Mouse (Mus musculus) heart, postnatal 10 days (tissue): ENCODE measurements around the gene Ptx4. TPM values are rescaled to one million over a fixed set of nuclear protein-coding genes. Genes with fewer than 3 reads are reported as not detected.
A peak's percentile ranks its signal among the peaks of the same experiment; 100 is the strongest.

ENCODE experiments used
- DNase-seq, 2 experiments: peaks; one replicate each; pipeline ENCODE4 v3.0.0; 2021
- intact Hi-C: fragments of 180-260 bp; cut with DNase I; formaldehyde crosslinking; loops from one replicate; pipeline ENCODE4 v1.15.1; 2025
- total RNA-seq, 2 experiments: library from RNA; stranded (reverse); gene quantifications; 2 replicates each; pipeline ENCODE4 v1.2.3; 2021

Gene Ptx4
- total RNA-seq = 1 to 10 TPM; 1.9 to 4.6 TPM

DNA sequence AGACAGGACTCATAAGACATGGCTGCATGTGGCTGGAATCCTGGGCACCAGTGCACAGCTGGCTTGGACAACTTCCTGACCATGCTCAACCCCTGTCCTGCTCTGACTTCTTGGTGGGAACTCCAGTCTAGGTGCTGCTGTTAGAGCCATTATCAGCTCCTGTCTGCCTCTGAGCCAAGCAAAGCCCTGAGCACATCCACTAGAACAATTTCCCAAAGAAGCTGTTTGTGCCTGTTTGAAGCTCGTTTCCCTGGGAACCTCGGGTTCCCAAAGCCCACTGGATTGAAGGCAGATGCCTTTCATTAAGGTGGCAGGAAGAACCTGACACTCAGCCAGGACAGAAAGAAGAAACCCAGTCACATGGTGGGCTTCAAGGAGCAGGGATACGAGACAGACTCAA lies at the start of gene Ptx4:
Gene Ptx4 (plus strand): TSS at position 355 of the 400 bp plus-strand sequence.
- intact Hi-C loops = no loop called here
- peak in 1 of 2 experiments; percentile 23 for DNase-seq

DNA sequence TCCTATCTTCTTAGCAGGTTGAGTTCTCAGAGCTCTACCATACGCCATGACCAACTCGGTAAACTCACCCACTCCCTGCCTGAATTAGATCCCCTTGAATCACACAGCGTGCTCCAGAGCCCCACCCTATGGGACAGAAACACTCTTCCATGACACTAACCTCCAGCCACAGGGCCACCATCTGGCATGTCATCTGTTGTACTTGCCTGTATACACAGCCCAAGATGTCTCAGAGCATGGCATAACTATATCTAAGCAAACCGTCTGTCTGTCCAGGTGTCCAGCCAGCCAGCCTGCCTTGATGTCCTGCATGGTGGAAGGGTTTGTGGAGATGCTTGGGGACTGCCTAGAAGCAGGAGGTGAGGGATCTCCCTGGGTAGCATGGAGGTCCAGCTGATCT lies 43.7 kb upstream of the Ptx4 start:
- DNase-seq = no peak
- intact Hi-C loops = no loop called here

DNA sequence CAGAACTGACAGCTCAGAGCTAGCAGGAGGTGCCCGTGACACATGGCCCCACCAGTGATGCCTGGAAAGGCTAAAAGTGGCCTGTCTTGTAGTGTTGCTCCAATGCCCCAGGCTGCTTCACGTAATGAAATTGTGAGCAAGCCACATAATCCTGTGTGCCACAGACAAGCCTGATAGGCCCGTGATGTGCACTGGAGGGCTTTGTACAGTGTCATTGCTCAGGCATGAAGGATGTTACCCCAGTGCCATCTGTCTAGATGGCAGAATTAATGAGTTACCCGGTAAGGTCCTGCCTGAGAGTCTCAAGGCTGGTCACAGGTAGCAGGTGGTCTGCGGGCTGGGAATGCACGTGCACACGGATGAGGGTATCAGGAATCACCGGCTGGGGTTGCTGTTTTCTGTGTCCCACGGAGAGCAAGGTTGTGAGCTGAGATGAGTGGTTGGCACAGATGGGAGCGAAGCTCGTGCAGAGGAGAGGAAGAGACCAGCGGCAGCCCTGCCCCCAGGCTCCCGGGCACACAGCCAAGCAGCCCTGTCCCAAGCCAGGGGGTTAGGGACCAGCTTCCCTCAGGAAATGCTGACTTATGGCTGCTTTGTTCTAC lies 42.7 kb upstream of the Ptx4 start:
- intact Hi-C loops = no loop called here

DNA sequence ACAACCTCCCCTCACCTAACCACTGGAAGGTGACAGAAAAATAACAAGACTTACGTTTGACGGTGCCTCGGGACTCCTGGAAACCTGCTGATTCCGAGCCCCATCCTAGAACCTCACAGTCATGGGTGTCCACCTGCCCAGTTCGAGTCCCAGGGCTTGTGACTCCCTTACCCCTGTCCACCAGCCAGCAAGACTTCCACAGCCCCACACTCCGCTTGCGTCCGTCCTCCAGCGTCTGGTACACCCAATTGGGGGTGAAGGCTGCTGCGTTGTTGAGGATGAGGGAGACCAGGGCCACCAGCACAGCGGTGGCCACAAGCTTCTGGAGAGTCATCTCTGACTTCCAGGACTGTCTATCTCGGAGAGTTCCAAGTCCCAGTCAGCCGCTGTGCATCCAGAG lies 40.4 kb upstream of the Ptx4 start:
- intact Hi-C loops = loop anchor here (1.0 kb wide), 1 partner anchor 16 kb away; no protein-coding TSS in a partner anchor
- DNase-seq = no peak

More for the DNA sequence above, 42.7 kb upstream of the Ptx4 start:
- peak; percentile 80 to 83 for DNase-seq

DNA sequence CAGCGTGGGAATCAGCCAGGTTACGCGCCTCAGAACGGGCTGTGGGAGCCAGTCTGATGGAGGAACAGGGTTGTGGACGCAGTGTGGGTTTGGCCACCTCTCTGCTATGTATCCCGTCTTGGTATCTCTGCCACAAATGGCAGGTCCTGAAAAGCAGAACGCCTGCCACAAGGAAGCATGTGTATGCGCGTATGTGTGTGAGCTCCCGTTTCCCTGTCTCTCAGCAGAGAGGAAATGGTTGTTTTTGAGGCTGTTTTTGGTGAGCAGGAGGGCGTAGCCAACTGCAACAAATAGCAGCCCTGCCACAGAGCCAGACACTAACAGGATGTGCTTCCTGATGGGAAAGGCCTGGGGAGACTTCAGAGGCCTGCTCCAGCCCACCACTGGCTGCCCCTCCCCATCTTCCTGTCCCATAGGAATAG lies 39.6 kb upstream of the Ptx4 start:
- intact Hi-C loops = loop anchor here (1.0 kb wide), 1 partner anchor 17 kb away; no protein-coding TSS in a partner anchor
- DNase-seq = peak; percentile 77 to 78

DNA sequence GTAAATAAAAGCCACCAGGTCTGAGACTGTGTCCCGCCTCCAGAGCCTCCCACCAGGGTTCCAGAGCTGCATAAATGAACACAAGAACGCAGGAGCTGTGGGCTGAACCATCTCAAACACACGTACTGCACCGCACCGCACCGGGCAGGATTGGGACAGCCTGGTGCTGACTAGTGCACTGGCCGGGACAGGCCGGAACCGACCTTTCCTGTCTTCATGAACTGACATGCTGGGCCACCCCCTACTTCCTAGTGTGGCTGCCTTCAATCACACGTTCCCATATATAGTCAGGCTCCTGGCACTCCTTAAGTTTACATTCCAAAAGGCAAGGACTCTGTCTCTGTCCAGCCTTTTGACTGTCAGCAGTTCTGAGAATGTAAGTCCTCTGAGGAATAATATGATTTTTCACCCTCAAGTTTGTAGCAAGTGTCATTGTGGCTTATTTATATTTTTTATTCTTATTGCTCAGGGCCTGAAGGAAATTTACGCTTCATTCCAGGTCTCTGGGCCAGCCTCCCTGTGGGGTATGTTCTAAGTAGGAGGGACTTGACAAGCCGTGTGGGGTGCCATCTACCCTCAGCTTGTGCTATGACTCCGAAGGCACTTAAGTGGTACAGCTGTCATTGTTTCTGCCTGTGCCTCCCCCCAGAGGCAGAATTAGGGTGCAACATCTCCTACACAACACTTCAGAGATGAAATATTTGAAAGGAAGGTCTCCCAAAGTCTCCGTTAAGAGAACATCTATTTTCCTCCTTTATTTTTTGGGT lies 38.3 kb upstream of the Ptx4 start:
- intact Hi-C loops = no loop called here
- peak; percentile 55 to 60 for DNase-seq

DNA sequence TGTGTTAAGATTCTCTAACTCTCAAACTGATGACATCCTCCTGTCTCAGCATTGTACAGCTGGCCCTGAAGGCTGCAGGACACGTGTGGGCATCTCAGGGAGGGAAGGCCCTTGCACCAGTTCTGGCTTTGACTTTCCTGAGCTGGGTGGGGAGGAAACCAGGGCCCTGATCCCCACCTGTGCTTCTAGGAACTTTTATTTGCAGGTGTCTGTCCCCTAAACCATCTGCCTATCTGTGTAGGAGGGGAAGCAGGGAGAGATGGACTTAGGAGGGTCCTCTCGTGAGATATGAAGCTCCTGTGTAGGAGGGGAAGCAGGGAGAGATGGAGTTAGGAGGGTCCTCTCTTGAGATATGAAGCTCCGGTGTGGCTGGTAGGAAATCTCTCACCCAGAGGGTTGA lies 37.7 kb upstream of the Ptx4 start:
- intact Hi-C loops = loop anchor here (1.0 kb wide), 1 partner anchor 69 kb away; no protein-coding TSS in a partner anchor
- DNase-seq = no peak

DNA sequence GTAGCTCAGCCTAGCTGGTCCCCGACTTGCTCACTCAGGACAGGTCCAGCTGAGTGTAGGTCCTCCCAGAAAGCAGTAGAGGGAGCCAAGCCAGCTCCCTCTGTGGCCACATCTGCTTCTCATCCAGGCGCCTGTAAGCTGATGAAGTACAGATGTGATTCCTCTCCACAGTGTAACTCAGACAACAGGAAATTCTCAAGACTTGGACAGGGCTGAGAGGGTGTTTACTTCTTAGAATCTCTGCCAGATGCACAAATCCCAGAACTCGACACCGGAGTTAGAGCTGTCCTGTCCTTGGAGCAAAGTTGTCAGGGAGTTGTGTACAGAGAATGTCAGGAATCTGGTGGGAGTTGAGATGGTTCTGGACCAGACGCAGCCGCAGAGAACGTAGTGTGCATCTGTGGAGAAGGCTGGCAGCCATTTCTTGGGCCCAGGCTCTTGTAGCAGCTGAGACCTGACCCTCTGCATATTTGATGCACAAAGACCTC lies 37.1 kb upstream of the Ptx4 start, which contains the start of gene Tmem204:
Gene Tmem204 (minus strand): TSS at position 148 of the 488 bp plus-strand sequence.
- peak; percentile 86 to 87 for DNase-seq
- intact Hi-C loops = loop anchor here (1.0 kb wide), 1 partner anchor 69 kb away; no protein-coding TSS in a partner anchor

DNA sequence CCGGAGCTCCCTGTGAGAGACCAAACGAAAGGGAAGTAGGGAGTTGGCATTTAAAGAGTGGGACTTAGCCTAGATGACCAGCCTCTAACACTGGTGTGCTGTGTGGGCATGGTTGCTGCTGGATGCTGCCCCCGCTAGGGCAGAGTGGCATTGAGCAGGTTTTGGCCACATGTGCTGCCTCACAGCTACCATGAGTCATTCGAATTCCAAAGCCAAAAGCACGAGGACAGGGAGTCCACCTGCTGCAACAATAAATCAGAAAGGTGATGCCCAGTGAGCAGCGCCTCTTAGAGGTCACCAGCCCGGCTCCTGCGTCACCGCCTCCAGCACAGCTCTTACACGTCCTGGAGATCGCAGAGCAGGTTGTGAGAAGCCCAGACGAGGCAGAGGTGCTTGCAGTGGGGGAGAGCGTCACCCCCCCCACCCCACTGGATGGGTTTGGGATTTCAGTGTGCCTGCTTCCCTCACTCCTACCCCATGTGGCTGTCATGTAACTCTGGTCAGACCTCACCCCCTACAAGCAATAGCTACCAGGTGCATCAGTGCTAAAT lies 35.6 kb upstream of the Ptx4 start:
- DNase-seq = no peak

DNA sequence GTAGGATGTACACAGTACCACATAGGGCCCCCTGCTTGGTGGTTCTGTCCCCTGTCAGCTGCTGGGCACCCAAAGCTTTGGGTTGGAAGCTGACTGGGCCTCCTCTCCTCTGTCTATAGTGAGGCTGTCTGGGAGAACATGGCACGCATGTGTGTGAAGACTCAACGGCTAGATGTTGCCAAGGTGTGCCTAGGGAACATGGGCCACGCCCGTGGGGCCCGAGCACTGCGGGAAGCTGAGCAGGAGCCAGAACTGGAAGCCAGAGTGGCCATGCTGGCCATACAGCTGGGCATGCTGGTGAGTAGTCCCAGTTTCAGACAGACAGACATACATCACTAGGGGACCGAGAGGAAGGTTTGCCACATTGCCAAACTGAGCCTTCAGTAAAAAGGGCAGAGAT lies 33.8 kb upstream of the Ptx4 start:
- no peak for DNase-seq
- intact Hi-C loops = no loop called here

More for the DNA sequence above, 35.6 kb upstream of the Ptx4 start:
- intact Hi-C loops = no loop called here

DNA sequence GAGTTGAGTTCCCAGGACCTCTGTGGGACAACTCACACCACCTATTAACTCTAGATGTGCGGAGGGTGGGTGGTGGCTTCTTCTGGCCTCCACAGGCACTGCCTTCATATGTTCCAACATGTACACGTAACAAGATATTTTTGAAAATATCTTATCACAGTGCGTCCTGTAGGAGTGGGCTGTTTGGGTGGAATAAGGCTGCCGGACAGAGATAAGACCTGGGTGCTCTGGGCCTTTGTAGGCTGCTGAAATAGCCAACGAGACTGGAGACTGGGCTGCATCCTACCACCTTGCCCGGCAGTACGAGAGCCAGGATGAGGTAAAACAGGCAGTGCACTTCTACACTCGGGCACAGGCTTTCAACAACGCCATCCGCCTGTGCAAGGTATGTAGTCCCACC lies 31.4 kb upstream of the Ptx4 start:
- DNase-seq = no peak
- intact Hi-C loops = no loop called here

DNA sequence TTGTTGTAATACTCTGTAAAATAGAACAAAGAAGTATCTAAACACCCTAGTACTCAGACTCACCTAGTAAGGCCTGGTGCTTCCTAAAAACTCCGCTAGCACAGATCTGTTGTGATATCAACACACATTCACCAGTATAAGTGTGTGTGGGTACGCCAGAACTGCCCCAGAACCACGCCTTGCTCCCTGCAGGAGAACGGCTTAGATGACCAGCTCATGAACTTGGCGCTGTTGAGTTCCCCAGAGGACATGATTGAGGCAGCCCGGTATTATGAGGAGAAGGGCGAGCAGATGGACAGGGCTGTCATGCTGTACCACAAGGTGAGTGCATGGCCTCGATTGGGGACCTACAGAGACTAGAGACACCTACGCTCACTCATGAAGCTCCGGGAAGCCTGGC lies 30.1 kb upstream of the Ptx4 start:
- intact Hi-C loops = no loop called here

DNA sequence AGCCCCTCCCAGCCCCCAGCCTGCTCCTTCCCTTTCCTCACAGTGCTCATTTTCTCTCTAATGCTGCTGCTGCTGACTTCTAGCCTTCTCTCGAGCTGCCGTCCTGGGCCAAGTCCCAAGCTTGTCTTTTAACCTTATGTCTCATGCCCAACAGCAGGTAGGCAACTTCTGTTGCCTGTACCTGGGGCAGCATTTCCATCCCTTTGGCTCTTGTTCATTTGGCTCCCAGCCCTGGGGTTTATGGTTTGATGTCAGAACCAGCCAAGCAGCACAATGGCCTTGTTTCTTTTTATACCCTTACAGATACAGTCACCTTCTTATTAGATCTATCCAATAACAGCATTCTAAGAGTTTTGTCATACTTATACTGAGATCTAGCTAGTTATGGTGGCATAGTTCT lies 24.3 kb upstream of the Ptx4 start:
- no peak for DNase-seq
- intact Hi-C loops = no loop called here

More for the DNA sequence above, 30.1 kb upstream of the Ptx4 start:
- DNase-seq = no peak

DNA sequence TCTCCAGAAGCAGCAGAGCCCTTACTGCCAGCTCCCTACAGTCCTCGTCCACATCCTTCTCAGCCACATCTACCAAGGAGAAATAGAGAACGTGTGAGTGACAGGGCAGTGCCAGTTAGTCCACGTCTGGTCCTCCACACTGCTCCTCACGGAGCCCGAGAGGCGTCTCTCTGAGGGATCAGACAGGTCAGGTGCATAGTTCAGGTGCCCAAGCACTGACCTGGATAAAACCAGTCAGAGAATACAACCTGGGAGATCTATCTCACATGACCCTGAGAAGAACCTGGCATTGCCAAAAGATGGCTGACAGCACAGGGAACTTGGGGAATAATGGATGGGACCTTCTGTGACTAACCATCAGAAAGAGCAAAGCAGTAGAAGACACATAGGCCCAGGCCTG lies 20.5 kb upstream of the Ptx4 start:
- intact Hi-C loops = no loop called here
- no peak for DNase-seq

DNA sequence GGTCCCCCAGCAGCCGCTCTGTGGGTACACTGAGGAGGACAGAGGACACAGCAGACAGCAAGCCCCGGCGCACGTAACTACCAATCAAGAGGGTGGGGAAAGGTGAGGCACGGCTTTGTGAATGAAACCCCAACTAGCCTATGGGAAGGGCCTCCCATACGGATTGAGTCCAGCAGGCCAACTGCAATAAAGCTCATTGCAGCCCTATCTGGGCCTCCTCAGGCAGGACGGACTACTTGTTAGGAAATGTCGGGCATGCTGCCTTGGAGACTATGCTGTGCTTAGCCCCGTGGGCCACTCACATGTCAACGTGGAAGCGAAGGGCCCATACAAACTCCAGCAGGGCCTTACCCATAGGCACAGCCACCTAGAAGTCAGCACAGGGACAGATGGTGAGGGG lies 19.2 kb upstream of the Ptx4 start:
- intact Hi-C loops = no loop called here
- no peak for DNase-seq

DNA sequence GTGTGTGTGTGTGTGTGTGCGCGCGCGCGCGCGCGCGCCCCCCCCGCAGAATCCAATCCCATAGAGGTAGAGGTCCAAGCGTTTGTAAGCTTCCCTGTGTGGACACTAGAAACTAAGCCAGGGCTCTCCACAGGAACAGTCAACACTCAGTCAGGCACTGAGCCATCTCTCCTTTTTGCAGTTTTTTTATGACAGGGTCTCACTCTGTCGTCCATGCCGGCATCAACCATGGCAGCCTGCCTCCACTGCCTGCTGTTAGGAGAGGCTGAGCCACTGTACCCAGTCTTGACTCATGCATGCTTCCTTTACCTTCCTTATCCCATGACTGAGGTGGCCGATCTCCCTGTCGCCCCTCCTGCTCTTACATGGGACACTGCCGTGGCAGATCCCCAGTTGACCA lies 12.8 kb upstream of the Ptx4 start:
- no peak for DNase-seq
- intact Hi-C loops = no loop called here

DNA sequence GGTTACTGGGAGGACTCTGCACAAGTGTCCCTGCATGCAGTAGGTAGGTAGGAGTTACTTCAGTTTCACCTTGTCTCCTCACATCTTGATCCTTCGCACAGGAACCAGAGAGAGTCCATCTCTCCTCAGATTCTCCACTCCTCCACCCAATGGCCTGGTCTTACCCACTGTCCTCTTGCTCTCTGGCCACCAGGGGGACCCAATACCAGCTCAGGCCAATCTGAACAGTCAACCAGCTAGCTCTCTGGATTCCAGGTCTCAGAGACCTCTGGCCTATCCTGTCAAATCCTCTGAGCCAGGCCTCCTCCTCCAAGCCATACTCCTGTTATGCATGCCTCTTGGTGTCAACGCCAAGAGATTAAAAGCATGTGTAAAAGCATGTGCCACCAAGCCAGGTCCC lies 11.0 kb upstream of the Ptx4 start:
- DNase-seq = peak; percentile 59 to 75
- intact Hi-C loops = no loop called here

DNA sequence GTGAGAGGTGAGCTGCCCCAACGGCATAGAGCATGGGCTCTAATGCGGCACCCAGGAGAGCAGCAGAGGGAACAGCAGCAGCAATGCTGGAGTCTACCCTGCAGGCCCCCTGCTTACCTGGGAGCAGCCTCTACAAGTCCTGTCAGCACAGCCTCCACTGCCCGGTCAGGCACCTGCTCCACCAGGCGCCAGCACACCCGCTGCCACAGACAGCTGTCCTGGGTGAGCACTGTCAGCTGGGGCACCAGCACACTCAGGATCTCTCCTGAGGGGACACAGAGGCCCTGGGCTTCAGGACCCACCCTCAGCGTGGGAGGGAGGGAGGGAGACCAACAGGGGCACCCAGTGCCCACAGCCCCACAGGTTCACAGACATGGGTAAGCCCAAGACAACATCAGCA lies 10.0 kb upstream of the Ptx4 start:
- DNase-seq = no peak
- intact Hi-C loops = loop anchor here (5.0 kb wide), 1 partner anchor 72 kb away; the partner anchor contains the start of gene BC003965

DNA sequence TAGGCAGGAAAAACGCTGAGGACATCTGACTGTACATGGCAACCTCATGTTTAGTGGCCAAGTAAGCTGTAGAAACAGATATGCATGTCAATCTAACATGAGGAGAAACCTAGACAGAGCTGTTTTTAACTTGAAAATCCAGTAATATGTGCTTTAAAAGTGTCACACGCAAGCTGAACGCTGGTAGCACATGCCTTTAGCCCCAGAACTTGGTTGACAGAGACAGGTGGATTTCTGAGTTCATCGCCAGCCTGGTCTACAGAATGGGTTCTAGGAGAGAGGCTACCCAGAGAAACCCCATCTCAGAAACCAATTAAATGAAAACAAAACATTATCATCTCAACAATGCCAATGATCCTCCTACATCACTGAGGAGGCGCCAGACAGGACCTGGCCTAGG lies 9.3 kb upstream of the Ptx4 start:
- DNase-seq = no peak
- intact Hi-C loops = loop anchor here (5.0 kb wide), 1 partner anchor 71 kb away; the partner anchor contains the start of gene BC003965

DNA sequence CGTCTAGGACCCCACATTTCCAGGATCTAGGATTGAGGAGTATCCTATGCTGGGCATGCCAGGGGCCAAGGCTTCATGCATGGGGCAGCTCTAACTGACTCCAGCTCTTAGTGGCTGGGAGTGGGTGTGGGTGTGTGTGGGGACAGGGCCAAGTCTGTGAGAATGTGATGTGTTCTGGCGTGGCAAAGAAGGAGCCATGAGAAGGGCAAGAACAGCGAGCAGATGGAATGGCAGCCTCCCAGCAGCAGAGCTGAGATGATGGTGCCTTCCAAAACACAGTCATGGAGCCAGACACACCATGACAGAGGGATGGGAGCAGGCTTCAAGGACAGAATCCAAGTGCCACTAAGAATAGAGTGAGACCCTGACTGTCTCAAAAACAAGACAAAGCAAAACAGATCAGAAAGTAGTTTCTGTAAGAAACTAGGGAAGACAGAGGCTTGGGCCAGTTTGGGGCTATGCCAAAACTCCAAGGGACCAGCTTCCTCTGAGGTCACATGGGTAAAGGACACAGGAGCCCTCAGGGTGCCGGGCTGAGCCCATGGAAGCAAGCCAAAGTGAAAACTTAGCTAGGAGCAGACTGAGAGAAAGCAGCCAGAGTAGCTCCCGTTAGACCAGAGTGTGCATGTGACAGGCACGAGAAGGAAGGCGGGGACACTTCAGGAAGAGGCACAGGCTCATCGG lies 8.7 kb upstream of the Ptx4 start:
- peak; percentile 55 to 62 for DNase-seq
- intact Hi-C loops = loop anchor here (5.0 kb wide), 1 partner anchor 70 kb away; the partner anchor contains the start of gene BC003965

DNA sequence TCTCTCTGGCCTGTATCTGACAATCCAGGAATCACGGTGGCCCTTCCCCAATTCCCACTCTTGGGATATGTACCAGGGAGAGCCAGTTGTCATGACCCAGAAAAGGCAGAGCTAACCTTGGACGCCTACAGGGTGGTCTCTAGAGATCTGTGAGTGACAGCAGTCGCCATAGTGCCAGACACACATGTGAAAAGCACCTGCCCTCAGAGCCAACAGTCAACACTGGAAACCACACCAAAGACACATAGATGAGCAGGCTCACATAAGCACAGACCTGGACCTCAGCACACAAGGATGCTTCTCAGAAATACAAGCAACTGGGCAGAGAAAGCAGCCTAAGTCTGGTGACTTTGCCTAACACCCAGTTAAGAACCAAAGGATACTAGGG lies 8.1 kb upstream of the Ptx4 start:
- intact Hi-C loops = loop anchor here (5.0 kb wide), 1 partner anchor 70 kb away; the partner anchor contains the start of gene BC003965
- DNase-seq = no peak
